Mouse (Mus musculus) testis, adult 2 months (tissue): ENCODE measurements around the gene Cmip. TPM values are rescaled to one million over a fixed set of nuclear protein-coding genes. Genes with fewer than 3 reads are reported as not detected.

Experiments used
- H3K27ac ChIP-seq: fragments of 200-500 bp; 2 replicates; pipeline ENCODE4 v1.5.1; 2012; ENCODE audit warnings: low read depth, low read length; ENCODE audit not compliant: control insufficient read depth, insufficient read depth
- H3K27me3 ChIP-seq: fragments of 200-500 bp; 2 replicates; pipeline ENCODE4 v1.6.1; 2012; ENCODE audit warnings: mild to moderate bottlenecking, low read length, moderate library complexity; ENCODE audit not compliant: control insufficient read depth, insufficient read depth
- H3K36me3 ChIP-seq: fragments of 200-500 bp; 2 replicates; pipeline ENCODE4 v1.6.1; 2012; ENCODE audit warnings: mild to moderate bottlenecking, low read length; ENCODE audit not compliant: control insufficient read depth, insufficient read depth
- H3K4me1 ChIP-seq: fragments of 200-500 bp; 2 replicates; pipeline ENCODE4 v1.6.1; 2012; ENCODE audit warnings: low read length; ENCODE audit not compliant: control insufficient read depth, insufficient read depth
- H3K4me3 ChIP-seq: fragments of 200-500 bp; 2 replicates; pipeline ENCODE4 v1.5.1; 2012; ENCODE audit warnings: low read depth, mild to moderate bottlenecking, low read length, moderate library complexity, mixed read lengths; ENCODE audit not compliant: control insufficient read depth
- CTCF ChIP-seq: fragments of 200-500 bp; IDR thresholded peaks from 2 replicates; pipeline ENCODE4 v1.5.1; 2012; ENCODE audit warnings: low read depth, mild to moderate bottlenecking, inconsistent platforms, low read length, moderate library complexity; ENCODE audit not compliant: control insufficient read depth, insufficient read depth, insufficient replicate concordance
- POLR2A ChIP-seq: fragments of 200-500 bp; IDR thresholded peaks from 2 replicates; pipeline ENCODE4 v1.6.1; 2012; ENCODE audit warnings: low read depth, mild to moderate bottlenecking, inconsistent platforms, low read length, moderate library complexity; ENCODE audit not compliant: control insufficient read depth
- polyA plus RNA-seq: library from polyadenylated mRNA; depleted of rRNA; stranded (reverse); fragments of >200 nt; gene quantifications from 2 replicates; pipeline ENCODE4 v1.2.3, GENCODE M21; 2012

Gene Cmip
- polyA plus RNA-seq, 1 experiment, result 10.5 TPM

DNA sequence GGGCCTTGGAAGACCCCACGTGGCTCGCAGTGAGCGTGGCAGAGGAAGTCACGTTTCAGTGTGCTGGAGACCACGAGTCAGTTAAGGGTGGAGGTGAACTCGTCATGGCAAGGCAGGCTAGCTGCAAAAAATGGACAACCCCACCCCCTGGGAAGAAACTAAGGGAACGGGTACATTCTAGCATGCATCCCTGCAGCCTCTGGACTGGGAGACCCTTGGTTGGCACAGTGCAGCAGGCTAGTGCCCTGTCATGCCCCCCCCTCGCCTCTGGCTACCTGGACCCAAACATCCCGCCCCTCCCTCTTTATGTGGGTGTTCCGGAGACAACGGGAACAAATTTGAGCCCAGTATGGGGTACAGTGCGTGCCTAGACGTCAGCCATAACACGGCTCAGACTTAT, 183.5 kb downstream of the Cmip start:
- Histone ChIP-seq H3K36me3 (no peaks in the 10 kb centered on the region), H3K4me3 (no peak overlapping the region), H3K27ac (no peak overlapping the region), H3K4me1 (peaks cover 5% of the 10 kb centered on the region; the same call in 1 of the 2 replicates), H3K27me3 (no peaks in the 10 kb centered on the region)
- TF ChIP-seq CTCF (no peak), POLR2A (no peak)

DNA sequence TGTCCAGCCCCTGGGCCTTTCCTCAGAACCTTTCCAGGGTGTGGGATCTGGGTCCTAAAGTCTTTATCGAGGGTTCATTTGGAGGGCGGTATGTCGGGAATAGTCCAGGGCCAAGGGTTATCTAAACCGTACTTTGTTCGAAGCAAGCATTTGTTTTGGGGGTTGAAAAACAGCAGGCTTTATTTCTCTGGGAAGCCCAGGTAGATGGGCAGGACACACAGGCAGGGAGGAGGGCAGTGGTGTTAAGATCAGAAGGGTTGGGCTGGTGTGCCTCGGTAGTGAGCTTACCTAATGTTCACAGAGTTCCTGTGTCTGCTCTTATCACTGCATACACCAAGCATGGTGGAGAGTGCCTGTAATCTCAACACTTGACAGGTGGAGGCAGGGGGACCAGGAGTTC, 183.9 kb downstream of the Cmip start:
- Histone ChIP-seq H3K27ac (no peak overlapping the region), H3K4me3 (no peak overlapping the region), H3K4me1 (peaks cover 5% of the 10 kb centered on the region; the same call in 1 of the 2 replicates), H3K27me3 (no peaks in the 10 kb centered on the region), H3K36me3 (no peaks in the 10 kb centered on the region)
- TF ChIP-seq CTCF (no peak), POLR2A (no peak)

DNA sequence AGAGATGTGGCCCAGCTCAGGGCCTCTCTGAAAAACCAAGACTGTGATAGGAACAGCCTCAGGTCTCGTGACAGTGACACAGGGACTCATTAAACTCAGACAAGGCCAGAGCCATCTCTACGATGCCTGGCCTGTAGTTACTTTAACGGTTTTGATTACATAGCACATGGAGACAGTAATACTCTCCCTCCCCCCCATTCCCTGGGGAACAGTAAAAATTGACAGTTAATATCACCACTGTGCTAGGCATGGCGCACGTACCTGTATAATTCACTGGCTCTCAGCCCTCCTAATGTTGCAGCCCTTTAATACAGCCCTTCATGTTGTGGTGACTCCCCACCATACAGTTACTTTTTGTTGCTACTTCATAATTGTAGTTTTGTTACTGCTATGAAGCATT, 188.6 kb downstream of the Cmip start:
- no peak overlapping the region for H3K27ac ChIP-seq

DNA sequence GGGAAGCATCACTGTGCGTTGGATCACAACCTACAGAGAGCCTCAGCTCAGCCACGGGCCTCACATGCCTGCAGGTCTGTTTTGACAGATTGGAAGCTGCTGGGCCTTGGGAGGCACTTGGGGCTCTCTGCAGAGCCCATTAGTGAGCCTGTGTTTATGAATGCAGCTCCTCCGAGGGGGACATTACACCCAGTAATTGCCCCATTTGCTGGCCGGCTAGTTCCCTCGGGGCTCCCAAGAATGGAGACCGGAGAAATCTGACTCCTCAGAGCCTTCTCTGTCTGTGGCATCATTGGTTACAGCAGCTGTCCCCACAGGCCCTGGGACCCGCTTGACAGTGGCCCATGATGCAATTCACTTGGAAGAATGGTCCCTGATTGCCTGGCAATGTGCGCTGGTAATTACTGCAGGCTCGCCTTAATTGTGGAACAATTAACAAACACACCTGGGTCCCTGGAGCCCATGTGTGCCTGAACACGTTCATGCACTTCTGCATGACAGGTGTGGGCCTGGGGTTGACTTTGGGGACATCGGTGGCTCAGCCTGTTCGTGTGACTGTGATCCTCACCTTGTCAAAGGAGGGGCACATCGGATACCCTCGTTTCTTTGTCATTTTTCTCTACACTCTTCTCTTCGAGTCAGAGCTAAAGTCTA, 189.6 kb downstream of the Cmip start:
- no peak overlapping the region for H3K4me3 ChIP-seq
- no peaks in the 10 kb centered on the region for H3K36me3 ChIP-seq
- no peak overlapping the region for H3K27ac ChIP-seq
- no peaks in the 10 kb centered on the region for H3K27me3 ChIP-seq
- no peaks in the 10 kb centered on the region for H3K4me1 ChIP-seq
- TF ChIP-seq POLR2A (no peak), CTCF (no peak)

More for the DNA sequence above, 188.6 kb downstream of the Cmip start:
- no peak overlapping the region for H3K4me3 ChIP-seq
- no peaks in the 10 kb centered on the region for H3K36me3 ChIP-seq
- no peaks in the 10 kb centered on the region for H3K27me3 ChIP-seq
- H3K4me1 ChIP-seq, result no peaks in the 10 kb centered on the region
- TF ChIP-seq CTCF (no peak), POLR2A (no peak)

DNA sequence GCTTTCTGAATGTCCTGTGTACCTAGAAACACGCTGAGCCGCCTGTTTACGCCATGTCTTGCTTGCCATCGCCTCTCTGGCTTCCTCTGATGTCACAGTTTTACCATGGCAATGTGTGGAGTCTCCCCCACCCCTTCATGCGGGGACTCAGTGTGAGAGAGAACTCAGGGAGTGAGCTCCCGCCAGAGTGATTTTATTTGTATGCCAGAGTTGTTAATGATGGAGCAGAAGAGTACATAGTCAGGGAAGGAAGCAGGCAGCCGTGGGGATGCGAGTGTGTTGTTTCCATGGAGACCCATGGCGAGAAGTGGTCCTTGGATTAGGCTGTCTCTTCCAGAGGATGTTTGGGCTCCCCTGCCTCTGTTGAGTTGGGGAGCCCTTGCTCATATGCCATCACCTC, 194.2 kb downstream of the Cmip start:
- no peak overlapping the region for H3K27ac ChIP-seq
- H3K36me3 ChIP-seq, result no peaks in the 10 kb centered on the region
- H3K4me1 ChIP-seq, result no peaks in the 10 kb centered on the region
- TF ChIP-seq CTCF (no peak), POLR2A (no peak)
- H3K4me3 ChIP-seq, result no peak overlapping the region
- H3K27me3 ChIP-seq, result no peaks in the 10 kb centered on the region

GRCm38 (mm10) chr8:117453974-117454373, 197.1 kb downstream of the Cmip start:
- TF ChIP-seq CTCF, result no peak
- no peak for TF ChIP-seq POLR2A
- no peaks in the 10 kb centered on the region for H3K27me3 ChIP-seq
- H3K4me1 ChIP-seq, result no peaks in the 10 kb centered on the region
- H3K36me3 ChIP-seq, result no peaks in the 10 kb centered on the region
- no peak overlapping the region for H3K27ac ChIP-seq
- no peak overlapping the region for H3K4me3 ChIP-seq

DNA sequence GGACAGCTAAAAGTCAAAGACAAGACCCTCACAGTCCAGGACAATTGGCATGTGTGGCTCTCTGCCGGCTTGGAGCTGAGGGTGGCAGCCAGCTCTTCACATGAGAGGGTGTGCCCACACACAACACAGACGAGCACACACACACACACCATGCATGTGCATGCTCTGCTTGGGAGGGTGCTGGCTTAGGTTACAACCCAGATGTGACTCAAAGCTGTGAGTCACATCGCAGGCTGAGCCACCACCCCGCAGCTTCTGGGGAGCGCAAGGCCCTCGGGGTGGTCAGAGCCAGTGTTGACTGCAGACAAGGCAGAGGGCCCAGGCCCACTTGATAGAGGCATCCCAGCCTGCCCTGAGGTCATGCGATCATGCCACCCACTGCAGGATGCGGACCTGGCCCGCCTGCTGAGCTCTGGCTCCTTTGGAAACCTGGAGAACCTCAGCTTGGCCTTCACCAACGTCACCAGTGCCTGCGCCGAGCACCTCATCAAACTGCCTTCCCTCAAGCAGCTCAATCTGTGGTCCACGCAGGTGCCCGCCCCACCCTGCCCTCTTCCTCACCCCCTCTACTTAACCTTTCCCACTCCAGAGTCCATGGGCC, 197.8 kb downstream of the Cmip start:
- no peaks in the 10 kb centered on the region for H3K4me1 ChIP-seq
- TF ChIP-seq CTCF (no peak), POLR2A (no peak)
- H3K36me3 ChIP-seq, result no peaks in the 10 kb centered on the region
- H3K27me3 ChIP-seq, result no peaks in the 10 kb centered on the region
- no peak overlapping the region for H3K4me3 ChIP-seq
- no peak overlapping the region for H3K27ac ChIP-seq

- no peak overlapping the region for H3K4me3 ChIP-seq
- TF ChIP-seq CTCF, result no peak
- no peak for TF ChIP-seq POLR2A
- no peak overlapping the region for H3K27ac ChIP-seq
- no peaks in the 10 kb centered on the region for H3K36me3 ChIP-seq
- H3K4me1 ChIP-seq, result no peaks in the 10 kb centered on the region
- no peaks in the 10 kb centered on the region for H3K27me3 ChIP-seq
Observed at GRCm38 (mm10) chr8:117455701-117456100, 198.8 kb downstream of the Cmip start.
